Mouse (Mus musculus) heart, postnatal 0 days (tissue): Measurements from ENCODE around the gene Gm45713. TPM values are rescaled to one million over a fixed set of nuclear protein-coding genes. Genes with fewer than 3 reads are reported as not detected.

Experiments
- ATAC-seq: fragments of 200-750 bp; cut with Nextera tagmentation; 2 replicates; pipeline ENCODE4 v1.8.0; 2017; ENCODE audit warnings: low read depth, moderate number of reproducible peaks, moderate library complexity; ENCODE audit not compliant: insufficient read depth
- DNase-seq: peaks from one replicate; pipeline ENCODE4 v3.0.0-alpha.2; 2016; ENCODE audit warnings: low spot score
- H3K27ac ChIP-seq: fragments of 300-500 bp; sonication (generic); 2 replicates; pipeline ENCODE4 v1.5.1; 2014; ENCODE audit warnings: low read depth, mild to moderate bottlenecking
- H3K27me3 ChIP-seq: fragments of 300-500 bp; sonication (generic); 2 replicates; pipeline ENCODE4 v1.6.1; 2014; ENCODE audit warnings: low read length, mixed read lengths; ENCODE audit not compliant: control insufficient read depth, insufficient read depth
- H3K36me3 ChIP-seq: fragments of 300-500 bp; sonication (generic); replicated peaks from 2 replicates; pipeline ENCODE4 v1.6.1; 2014; ENCODE audit warnings: low read length, mixed read lengths; ENCODE audit not compliant: control insufficient read depth, insufficient read depth
- H3K4me1 ChIP-seq: fragments of 300-500 bp; sonication (generic); 2 replicates; pipeline ENCODE4 v1.6.1; 2014; ENCODE audit warnings: antibody characterized with exemption; ENCODE audit not compliant: control insufficient read depth, insufficient read depth
- H3K4me2 ChIP-seq: fragments of 300-500 bp; sonication (generic); 2 replicates; pipeline ENCODE4 v1.6.1; 2014; ENCODE audit warnings: low read depth, mild to moderate bottlenecking, low read length, moderate library complexity
- H3K4me3 ChIP-seq: fragments of 300-500 bp; sonication (generic); 2 replicates; pipeline ENCODE4 v1.5.1; 2014; ENCODE audit warnings: low read depth, low read length
- H3K9ac ChIP-seq: fragments of 300-500 bp; sonication (generic); replicated peaks from 2 replicates; pipeline ENCODE4 v1.6.1; 2014; ENCODE audit warnings: low read depth, low read length, mixed read lengths
- H3K9me3 ChIP-seq: fragments of 300-500 bp; sonication (generic); replicated peaks from 2 replicates; pipeline ENCODE4 v1.6.1; 2016; ENCODE audit warnings: low read length; ENCODE audit not compliant: control insufficient read depth
- CTCF ChIP-seq: IDR thresholded peaks from 2 replicates; pipeline ENCODE4 v1.5.1; 2016; ENCODE audit warnings: antibody characterized with exemption, control low read depth, low read depth
- EP300 ChIP-seq: IDR thresholded peaks from 2 replicates; pipeline ENCODE4 v1.6.1; 2016; ENCODE audit warnings: antibody characterized with exemption, low read depth
- WGBS: fragments of 180-500 bp; shearing (Covaris S2); extraction: QIAGEN DNeasy Blood & Tissue Kit; methylation state at CpG from one replicate; pipeline ENCODE4 v1.1.7; 2014; 5-methylcytosine and 5-hydroxymethylcytosine counted together
- polyA plus RNA-seq: library from polyadenylated mRNA; unstranded; fragments of >200 nt; fragmentation: Nextera tagmentation; extraction: Ambion mirVana; gene quantifications from 2 replicates; pipeline ENCODE4 v1.2.1, GENCODE M21; 2015
- total RNA-seq: library from RNA; depleted of rRNA; stranded (reverse); fragments of >200 nt; gene quantifications from 2 replicates; pipeline ENCODE4 v1.2.3, GENCODE M21; 2014; ENCODE audit warnings: low replicate concordance

The Gm45713 gene
- total and polyA plus RNA-seq, 2 experiments from 2014 or later, result 0.19 to 0.78 TPM

DNA sequence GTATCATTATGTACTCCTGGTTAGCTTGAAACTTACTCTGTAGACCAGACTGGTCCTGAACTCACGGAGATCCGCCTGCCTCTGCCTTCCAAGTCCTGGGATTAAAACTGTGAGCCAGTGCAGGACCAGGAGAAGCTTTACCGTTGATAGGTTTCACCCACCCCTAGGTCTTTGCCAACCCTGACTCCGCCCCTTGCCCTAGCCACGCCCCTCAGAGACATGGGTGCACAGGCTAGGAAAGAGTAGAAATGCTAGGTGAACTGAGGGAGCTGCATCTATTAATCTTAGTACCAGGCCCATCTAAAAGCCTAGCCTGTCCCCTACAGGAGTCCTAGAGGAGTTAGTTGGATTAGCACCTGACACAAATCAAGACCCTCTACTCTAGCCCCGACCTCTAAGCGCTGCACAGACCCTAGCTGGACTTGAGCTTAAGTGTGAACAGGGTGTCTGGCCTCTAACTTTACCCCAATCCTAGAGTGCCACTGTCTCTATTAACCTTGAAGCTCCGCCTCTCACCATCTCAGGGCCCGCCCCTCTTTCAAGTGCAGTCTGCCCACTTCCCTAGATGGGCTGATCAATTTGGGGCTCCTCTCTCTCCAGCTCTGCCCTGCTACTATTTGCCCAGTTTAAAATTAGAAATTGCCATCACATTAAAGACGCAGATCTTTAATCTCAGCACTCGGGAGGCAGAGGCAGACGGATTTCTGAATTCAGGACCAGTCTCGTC lies 45.6 kb downstream of the Gm45713 start:
- H3K27ac ChIP-seq, result 0 out of 2 replicates have a peak overlapping the region, but pooled peaks have one; percentile 83
- H3K4me3 ChIP-seq, result peak overlapping the region; percentile 50; the same call in 1 of the 2 replicates
- ATAC-seq (no peak), DNase-seq (no peak)
- H3K4me1 ChIP-seq, result no peaks in the 10 kb centered on the region; the same call in 1 of the 2 replicates
- 77% methylated on average over 13 of the region's 13 CpGs for WGBS
- TF ChIP-seq CTCF (no peak), EP300 (no peak)
- peak overlapping the region; percentile 58; the same call in 1 of the 2 replicates for H3K9ac ChIP-seq
- H3K4me2 ChIP-seq, result peak overlapping the region; percentile 65
- H3K36me3 ChIP-seq, result 0 out of 2 replicates have a peak, but pooled peaks cover 10% of the 10 kb centered on the region
- H3K9me3 ChIP-seq, result no peaks in the 10 kb centered on the region
- H3K27me3 ChIP-seq, result no peaks in the 10 kb centered on the region

DNA sequence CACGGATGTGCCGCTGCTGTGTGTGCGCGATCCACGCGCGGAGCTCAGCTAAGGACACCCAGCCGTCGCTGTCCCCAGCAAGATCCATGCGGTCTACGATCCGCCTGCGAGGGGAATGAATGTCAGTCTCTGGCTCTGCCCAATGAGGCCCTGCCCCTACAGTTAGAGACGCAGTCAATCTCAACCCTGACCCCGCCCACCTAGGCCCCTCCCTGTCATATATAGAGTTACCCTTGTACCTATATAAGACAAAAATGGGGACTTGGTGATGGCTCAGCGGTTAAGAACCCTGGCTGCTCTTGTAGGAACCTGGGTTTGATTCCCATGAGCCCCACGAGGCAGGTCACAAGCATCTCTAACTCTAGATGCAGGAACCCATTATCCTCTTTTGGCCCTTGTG lies 47.4 kb downstream of the Gm45713 start:
- H3K9me3 ChIP-seq, result no peaks in the 10 kb centered on the region
- no peak overlapping the region for H3K4me2 ChIP-seq
- H3K4me3 ChIP-seq, result no peak overlapping the region
- H3K36me3 ChIP-seq, result 0 out of 2 replicates have a peak, but pooled peaks cover 10% of the 10 kb centered on the region
- no peak overlapping the region for H3K9ac ChIP-seq
- H3K4me1 ChIP-seq, result no peaks in the 10 kb centered on the region; the same call in 1 of the 2 replicates
- no peak overlapping the region for H3K27ac ChIP-seq
- ATAC-seq (no peak), DNase-seq (no peak)
- TF ChIP-seq EP300, result no peak
- TF ChIP-seq CTCF, result no peak
- no peaks in the 10 kb centered on the region for H3K27me3 ChIP-seq
- WGBS, result 87% methylated on average over 17 of the region's 17 CpGs

DNA sequence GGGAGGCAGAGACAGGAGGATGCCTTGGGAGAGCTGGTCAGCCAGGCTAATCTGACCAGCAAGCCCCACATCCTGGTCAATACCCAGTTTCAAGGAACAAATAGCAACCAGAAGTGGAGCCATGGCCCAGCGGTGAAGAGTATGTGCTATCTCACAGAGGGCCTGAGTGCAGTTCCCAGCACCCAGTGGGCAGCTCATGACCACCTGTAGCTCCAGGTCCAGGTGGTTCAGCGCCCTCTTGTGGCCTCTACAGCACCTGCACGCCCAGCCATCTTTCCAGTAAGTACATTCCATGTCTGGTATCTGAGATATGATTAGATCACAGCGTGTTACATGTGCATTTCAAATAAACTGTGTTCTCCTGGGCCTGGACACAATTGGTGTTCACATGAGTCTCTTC lies 49.9 kb downstream of the Gm45713 start:
- 0 out of 2 replicates have a peak, but pooled peaks cover 10% of the 10 kb centered on the region for H3K36me3 ChIP-seq
- ATAC-seq, result no peak
- WGBS, result 83% methylated on average over 4 of the region's 4 CpGs

GRCm38 (mm10) chr7:45083300-45083890 lies 52.6 kb downstream of the Gm45713 start:
- Histone ChIP-seq H3K36me3 (0 out of 2 replicates have a peak, but pooled peaks cover 10% of the 10 kb centered on the region), H3K9ac (no peak overlapping the region; the same call in 1 of the 2 replicates), H3K4me1 (no peaks in the 10 kb centered on the region), H3K27me3 (no peaks in the 10 kb centered on the region), H3K4me3 (no peak overlapping the region), H3K27ac (no peak overlapping the region), H3K4me2 (no peak overlapping the region), H3K9me3 (no peaks in the 10 kb centered on the region)
- DNase-seq (no peak), ATAC-seq (no peak)
- WGBS, result 80% methylated on average over 20 of the region's 22 CpGs
- TF ChIP-seq CTCF (no peak), EP300 (no peak)

More for the DNA sequence above, 49.9 kb downstream of the Gm45713 start:
- no peaks in the 10 kb centered on the region for H3K27me3 ChIP-seq
- no peak overlapping the region for H3K4me3 ChIP-seq
- no peaks in the 10 kb centered on the region for H3K9me3 ChIP-seq
- H3K27ac ChIP-seq, result no peak overlapping the region
- TF ChIP-seq EP300, result no peak
- TF ChIP-seq CTCF, result no peak
- DNase-seq, result no peak
- H3K4me2 ChIP-seq, result no peak overlapping the region
- no peaks in the 10 kb centered on the region for H3K4me1 ChIP-seq
- H3K9ac ChIP-seq, result no peak overlapping the region

DNA sequence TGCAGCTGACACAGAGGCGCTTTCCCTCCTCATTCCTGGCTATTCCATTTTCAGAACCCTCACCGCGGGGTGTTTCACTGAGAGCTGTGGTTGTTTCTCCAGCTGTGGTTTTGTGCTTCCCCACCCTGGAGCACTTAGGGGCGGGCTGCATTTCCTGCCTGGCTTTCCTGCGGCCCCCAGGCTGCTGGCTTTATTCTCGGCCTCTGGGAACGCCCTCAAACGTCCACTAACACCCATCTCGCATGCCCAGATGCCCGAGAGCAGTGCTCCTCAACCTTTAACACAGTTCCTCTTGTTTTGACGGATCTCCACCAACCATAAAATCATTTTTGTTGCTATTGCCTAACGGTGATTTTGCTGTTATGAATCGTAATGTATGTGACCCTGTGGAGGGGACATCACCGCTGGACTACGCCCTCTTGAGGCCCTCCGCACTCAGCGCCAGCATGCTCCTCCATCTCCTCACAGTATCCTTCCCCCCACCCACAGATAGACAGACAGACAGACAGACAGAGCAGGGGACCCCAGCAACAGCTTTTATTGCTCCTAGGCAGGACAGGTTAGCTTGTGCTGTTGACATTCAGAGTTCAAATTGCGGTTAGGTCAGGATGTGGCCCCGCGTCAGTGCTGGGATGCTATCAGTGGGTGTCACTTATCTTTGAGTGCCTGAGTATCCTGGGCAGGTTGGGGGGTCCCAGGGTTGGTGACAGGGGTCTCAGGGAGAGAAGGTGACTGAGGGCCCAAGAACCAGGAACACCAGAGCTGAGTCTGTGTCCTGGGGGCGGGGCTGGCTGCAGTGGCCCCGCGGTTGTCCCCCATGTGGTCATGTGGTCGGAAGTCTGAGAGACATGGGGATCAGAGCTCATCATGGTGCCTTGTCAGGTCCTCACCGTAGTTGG lies 53.4 kb downstream of the Gm45713 start:
- ATAC-seq, result peak; percentile 49; the same call in 1 of the 2 replicates
- H3K36me3 ChIP-seq, result peaks cover 12% of the 10 kb centered on the region; the same call in 1 of the 2 replicates
- no peak overlapping the region for H3K4me3 ChIP-seq
- H3K4me1 ChIP-seq, result no peaks in the 10 kb centered on the region
- H3K9me3 ChIP-seq, result no peaks in the 10 kb centered on the region
- 55% methylated on average over 25 of the region's 25 CpGs for WGBS
- DNase-seq, result peak; percentile 45
- H3K27ac ChIP-seq, result peak overlapping the region; percentile 73
- H3K9ac ChIP-seq, result no peak overlapping the region; the same call in 1 of the 2 replicates
- TF ChIP-seq CTCF, result no peak
- TF ChIP-seq EP300, result peak; percentile 33; the same call in 1 of the 2 replicates
- no peaks in the 10 kb centered on the region for H3K27me3 ChIP-seq
- peak overlapping the region; percentile 16; the same call in 1 of the 2 replicates for H3K4me2 ChIP-seq
